Mouse (Mus musculus) spleen, adult 2 months (tissue): ENCODE data around the gene Nsl1. TPM values are rescaled to one million over a fixed set of nuclear protein-coding genes. Genes with fewer than 3 reads are reported as not detected.
"Not testable (repeated sequence)": the region's sequence is repeated elsewhere in the genome, so short reads cannot be mapped to it uniquely, and the experiment has no call there.

Experiments
- DNase-seq, 2 experiments: peaks; one replicate each; pipeline versions ENCODE4 v3.0.0 to v3.0.0-alpha.2; 2012 to 2021; ENCODE audit warnings: low spot score in 2 of 2, low read depth in 1 of 2
- H3K27ac ChIP-seq: fragments of 200-500 bp; 2 replicates; pipeline ENCODE4 v1.5.1; 2012; ENCODE audit warnings: low read length, inconsistent platforms; ENCODE audit not compliant: insufficient read depth
- H3K27me3 ChIP-seq: fragments of 200-500 bp; 2 replicates; pipeline ENCODE4 v1.6.1; 2012; ENCODE audit warnings: mild to moderate bottlenecking, moderate library complexity, low read length, inconsistent platforms; ENCODE audit not compliant: control insufficient read depth, insufficient read depth
- H3K36me3 ChIP-seq: fragments of 200-500 bp; 2 replicates; pipeline ENCODE4 v1.6.1; 2012; ENCODE audit warnings: mild to moderate bottlenecking, low read length, inconsistent platforms; ENCODE audit not compliant: control insufficient read depth, insufficient read depth
- H3K4me1 ChIP-seq: fragments of 200-500 bp; 2 replicates; pipeline ENCODE4 v1.6.1; 2011; ENCODE audit warnings: inconsistent platforms; ENCODE audit not compliant: control insufficient read depth, insufficient read depth, insufficient read length
- H3K4me3 ChIP-seq: fragments of 200-500 bp; 2 replicates; pipeline ENCODE4 v1.5.1; 2011; ENCODE audit warnings: mild to moderate bottlenecking, inconsistent platforms; ENCODE audit not compliant: insufficient read depth, insufficient read length; ENCODE audit errors: extremely low read depth
- CTCF ChIP-seq: fragments of 200-500 bp; IDR thresholded peaks from 2 replicates; pipeline ENCODE4 v1.5.1; 2011; ENCODE audit warnings: mild to moderate bottlenecking, inconsistent platforms; ENCODE audit not compliant: insufficient read depth, insufficient read length, insufficient replicate concordance; ENCODE audit errors: extremely low read depth
- POLR2A ChIP-seq: fragments of 200-500 bp; IDR thresholded peaks from 2 replicates; pipeline ENCODE4 v1.6.1; 2011; ENCODE audit warnings: low read depth, low read length, inconsistent platforms
- WGBS: fragments of 180-500 bp; shearing (Covaris S2); methylation state at CpG from one replicate; pipeline ENCODE4 v1.1.7; 2018; 5-methylcytosine and 5-hydroxymethylcytosine counted together
- polyA plus RNA-seq: library from polyadenylated mRNA; depleted of rRNA; stranded (reverse); fragments of >200 nt; gene quantifications from 2 replicates; pipeline ENCODE4 v1.2.3, GENCODE M21; 2012

Nsl1 gene
- polyA plus RNA-seq, 1 experiment: 1.4 TPM

DNA sequence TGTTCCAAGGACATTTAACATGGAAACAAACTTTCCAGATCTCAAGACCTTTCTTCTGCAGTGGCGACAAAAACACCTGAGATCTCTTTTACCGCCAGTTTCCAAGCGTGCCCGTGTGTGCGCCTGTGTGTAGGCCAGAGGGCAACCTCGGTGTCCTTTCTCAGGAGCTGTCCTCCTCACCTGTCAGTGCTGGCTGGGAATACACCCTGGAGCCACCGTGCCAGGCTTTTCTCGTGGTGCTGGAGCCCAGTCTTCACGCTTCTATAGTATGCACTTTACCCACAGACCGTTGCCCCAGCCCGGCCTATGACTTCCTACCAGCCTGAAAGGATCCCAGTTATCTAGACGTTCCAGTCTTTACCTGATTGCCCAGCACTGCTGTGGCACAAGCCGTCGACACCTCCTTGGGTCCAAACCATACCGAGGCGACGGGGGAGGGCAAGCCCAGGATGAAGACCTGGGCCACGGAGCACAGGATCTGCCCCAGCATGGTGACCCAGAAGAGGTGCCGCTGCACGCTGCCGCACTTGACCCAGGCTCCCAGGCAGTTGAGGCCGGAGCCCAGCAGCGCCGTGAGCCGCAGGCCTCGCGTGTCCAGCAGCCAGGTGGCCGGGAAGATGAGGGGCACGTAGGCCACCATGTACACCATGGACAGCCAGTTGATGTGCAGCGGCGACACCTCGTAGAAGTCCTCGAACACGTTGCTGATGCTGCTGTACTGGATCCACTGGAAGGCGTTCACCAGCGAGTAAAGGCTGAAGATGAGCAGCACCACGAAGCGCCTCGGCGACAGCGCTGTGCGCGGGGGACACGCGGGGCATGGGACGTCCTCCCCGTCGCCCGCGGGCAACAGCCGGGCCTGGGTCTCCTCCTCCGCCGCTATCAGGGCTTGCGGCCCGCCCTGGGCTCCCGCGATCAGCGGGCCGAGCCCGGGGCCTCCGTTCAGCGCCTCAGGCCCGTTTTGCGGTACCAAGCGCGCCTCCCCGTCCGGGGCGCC, 37.5 kb upstream of the Nsl1 start:
- TF ChIP-seq CTCF: no peak
- TF ChIP-seq POLR2A: no peak
- Histone ChIP-seq H3K4me3 (peak overlapping the region; percentile 53), H3K36me3 (no peaks in the 10 kb centered on the region), H3K27me3 (no peaks in the 10 kb centered on the region), H3K27ac (peak overlapping the region; percentile 9; the same call in 1 of the 2 replicates), H3K4me1 (peaks cover 6% of the 10 kb centered on the region)
- peak in 1 of 2 experiments; percentile 17 for DNase-seq
- WGBS: 8% methylated on average over 69 of the region's 69 CpGs

DNA sequence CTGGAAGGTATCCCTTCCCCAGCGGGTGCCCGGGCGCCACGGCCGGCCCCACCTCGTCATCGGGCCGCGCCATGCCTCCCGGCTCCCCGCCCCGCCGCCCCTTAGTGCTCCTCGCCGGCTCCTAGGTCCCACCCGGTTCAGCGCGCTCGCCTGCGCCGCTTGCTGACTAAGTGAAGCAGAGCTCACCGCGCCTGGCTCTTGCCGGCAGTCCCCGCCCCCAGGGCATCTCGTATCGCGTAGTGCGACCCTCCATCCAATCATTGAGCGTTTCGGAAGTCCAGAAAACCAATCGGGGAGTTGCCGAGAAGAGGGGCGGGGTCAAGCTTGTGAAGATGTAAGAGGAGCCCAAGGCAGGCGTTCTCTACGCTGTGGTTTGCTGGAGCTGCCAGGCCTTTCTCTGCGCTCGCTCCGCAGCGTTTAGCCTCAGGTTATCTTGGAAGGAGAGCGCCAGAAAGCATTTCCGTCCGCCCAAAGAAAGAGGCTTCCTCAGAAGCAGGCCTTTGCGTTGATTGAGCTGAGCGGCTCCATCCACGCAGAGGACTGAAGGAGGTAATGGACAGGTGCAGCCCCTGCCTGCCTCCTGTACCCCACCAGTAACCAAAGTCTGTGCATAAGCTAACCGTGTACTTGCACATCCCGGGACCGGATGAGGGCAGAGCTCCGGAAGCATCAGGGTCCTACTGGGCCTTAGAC, 36.6 kb upstream of the Nsl1 start, which contains the start of gene Flvcr1:
Flvcr1 (minus strand) TSS at position 138 of the 693 bp plus-strand sequence.
- Histone ChIP-seq H3K4me3 (peak within 1 kb of the TSS; percentile 57), H3K27ac (peak within 1 kb of the TSS; percentile 75), H3K36me3 (no peaks in the 10 kb centered on the region), H3K27me3 (no peaks in the 10 kb centered on the region), H3K4me1 (peaks cover 6% of the 10 kb centered on the region)
- under 1% methylated on average over 50 of the region's 50 CpGs for WGBS
- DNase-seq: peak; percentile 97 to 98
- peak; percentile 78 for TF ChIP-seq POLR2A
- TF ChIP-seq CTCF: no peak

DNA sequence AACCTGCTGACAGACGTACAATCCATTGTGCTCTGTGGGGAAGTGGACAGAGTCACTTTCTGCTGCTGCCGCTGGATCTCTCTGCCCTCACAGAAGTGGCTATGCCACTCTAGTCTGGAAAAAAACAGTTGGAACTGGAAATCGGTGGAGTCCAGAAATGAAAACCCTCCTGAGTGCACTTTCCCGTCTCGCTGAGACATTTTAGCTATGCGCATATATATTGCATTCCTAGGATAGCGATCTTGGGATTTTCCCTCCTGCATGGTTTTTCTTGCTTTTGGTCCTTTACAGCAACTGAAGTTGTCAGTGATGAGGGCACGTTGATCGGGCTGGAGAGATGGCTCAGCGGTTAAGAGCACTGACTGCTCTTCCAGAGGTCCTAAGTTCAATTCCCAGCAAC, 32.6 kb upstream of the Nsl1 start:
- DNase-seq: no peak
- no peak overlapping the region for H3K4me3 ChIP-seq
- H3K27me3 ChIP-seq: no peaks in the 10 kb centered on the region
- 74% methylated on average over 10 of the region's 10 CpGs for WGBS
- peaks cover 3% of the 10 kb centered on the region for H3K4me1 ChIP-seq
- H3K27ac ChIP-seq: no peak overlapping the region
- TF ChIP-seq CTCF (no peak), POLR2A (no peak)
- no peaks in the 10 kb centered on the region for H3K36me3 ChIP-seq

DNA sequence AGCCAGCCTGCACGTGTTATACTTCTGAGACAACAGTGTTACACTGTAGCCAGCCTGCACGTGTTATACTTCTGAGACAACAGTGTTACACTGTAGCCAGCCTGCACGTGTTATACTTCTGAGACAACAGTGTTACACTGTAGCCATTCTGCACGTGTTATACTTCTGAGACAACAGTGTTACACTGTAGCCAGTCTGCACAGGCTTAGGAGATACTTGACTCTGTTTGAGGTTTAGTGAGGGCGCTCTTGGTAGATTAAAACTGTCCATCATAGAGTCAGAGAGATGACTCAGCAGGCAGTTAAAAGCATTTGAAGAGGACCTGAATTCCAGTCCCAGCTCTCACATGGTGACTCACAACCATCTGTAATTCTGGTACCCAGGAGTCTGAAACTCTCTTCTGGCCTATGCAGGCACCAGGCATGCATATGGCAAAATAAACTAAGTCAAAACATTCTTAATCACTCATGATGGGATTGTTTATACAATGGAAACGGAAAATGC, 31.8 kb upstream of the Nsl1 start:
- not testable (repeated sequence) for H3K27ac ChIP-seq, H3K4me1 ChIP-seq, H3K36me3 ChIP-seq, H3K4me3 ChIP-seq, H3K27me3 ChIP-seq, DNase-seq
- 74% methylated on average over 6 of the region's 6 CpGs for WGBS

DNA sequence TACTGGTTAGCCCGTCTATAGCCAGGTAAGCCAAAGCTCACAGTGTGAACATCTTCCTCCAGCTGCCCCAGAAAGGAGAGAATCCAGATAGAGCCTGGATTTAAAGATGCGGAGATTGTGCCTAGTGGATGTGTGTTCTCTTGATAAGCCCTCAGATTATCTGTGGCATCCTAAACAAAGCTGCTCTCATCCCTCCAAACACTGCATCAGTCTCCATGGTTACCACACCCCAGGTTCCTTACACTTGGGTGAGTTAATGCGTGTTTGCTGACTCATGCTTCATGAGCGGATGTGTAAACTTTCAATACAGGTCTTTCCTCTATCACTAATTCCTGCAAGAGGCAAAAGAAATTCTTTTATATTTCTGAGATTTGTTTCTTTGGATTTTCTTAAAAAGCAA, 27.2 kb upstream of the Nsl1 start:
- no peaks in the 10 kb centered on the region for H3K27me3 ChIP-seq
- H3K27ac ChIP-seq: no peak overlapping the region
- no peak for DNase-seq
- no peak overlapping the region for H3K4me3 ChIP-seq
- no peaks in the 10 kb centered on the region for H3K4me1 ChIP-seq
- 49% methylated on average over 4 of the region's 4 CpGs for WGBS
- no peak for TF ChIP-seq POLR2A
- TF ChIP-seq CTCF: no peak
- H3K36me3 ChIP-seq: no peaks in the 10 kb centered on the region

DNA sequence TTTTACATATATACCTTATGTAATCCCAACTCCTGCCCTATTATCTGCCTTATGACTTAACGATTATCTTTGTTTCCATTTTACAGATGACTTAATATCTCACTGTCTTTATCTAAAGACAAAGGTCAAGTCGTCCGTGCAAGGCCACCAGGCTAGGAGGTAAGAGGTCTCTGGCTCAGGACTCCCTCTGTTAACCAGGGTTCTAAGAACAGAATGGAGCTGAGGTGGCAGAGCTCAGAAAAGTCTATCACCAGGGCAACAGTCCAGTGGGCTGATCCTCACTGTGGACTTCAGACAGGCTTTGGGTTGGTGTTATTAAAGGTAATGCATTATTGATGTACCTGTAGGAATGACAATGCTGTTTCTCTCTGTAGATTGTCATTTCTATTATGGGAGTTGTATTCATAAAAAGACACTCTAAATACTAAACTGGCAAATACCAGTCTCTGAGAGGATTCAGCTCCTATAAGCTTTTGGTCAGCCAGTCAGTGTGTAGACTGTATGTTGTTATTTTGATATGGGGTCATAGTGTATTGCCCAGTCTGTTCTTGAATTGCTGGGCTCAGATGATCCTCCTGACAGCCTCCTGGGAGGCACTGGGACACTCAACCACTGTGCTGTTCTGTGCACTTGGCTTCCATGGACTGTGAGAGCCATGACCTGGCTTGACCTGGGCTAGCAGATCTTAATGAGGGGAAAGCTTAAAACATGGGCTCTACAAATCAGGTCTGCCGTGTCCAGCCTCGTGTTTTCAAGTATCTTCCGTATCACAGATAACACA, 26.1 kb upstream of the Nsl1 start, which contains the start of gene Spata45:
Spata45 (plus strand) TSS at position 86 of the 781 bp plus-strand sequence.
- H3K4me3 ChIP-seq: no peak within 1 kb of the TSS
- no peak for DNase-seq
- no peaks in the 10 kb centered on the region for H3K36me3 ChIP-seq
- H3K4me1 ChIP-seq: no peaks in the 10 kb centered on the region
- no peaks in the 10 kb centered on the region for H3K27me3 ChIP-seq
- WGBS: 85% methylated on average over 6 of the region's 6 CpGs
- TF ChIP-seq CTCF (no peak), POLR2A (no peak)
- no peak within 1 kb of the TSS for H3K27ac ChIP-seq
